Mouse (Mus musculus) kidney, adult 2 months (tissue): ENCODE data around the gene Hoxa5. TPM values are rescaled to one million over a fixed set of nuclear protein-coding genes. Genes with fewer than 3 reads are reported as not detected.

Source experiments
- DNase-seq: peaks from one replicate; pipeline ENCODE4 v3.0.0; 2021
- H3K27ac ChIP-seq: fragments of 200-500 bp; 2 replicates; pipeline ENCODE4 v1.5.1; 2012; ENCODE audit warnings: low read depth, low read length, control low read depth, inconsistent platforms; ENCODE audit not compliant: insufficient read depth
- H3K27me3 ChIP-seq: fragments of 200-500 bp; replicated peaks from 2 replicates; pipeline ENCODE4 v1.6.1; 2012; ENCODE audit warnings: mild to moderate bottlenecking, moderate library complexity, low read length, inconsistent platforms; ENCODE audit not compliant: control insufficient read depth, insufficient read depth
- H3K36me3 ChIP-seq: fragments of 200-500 bp; 2 replicates; pipeline ENCODE4 v1.6.1; 2012; ENCODE audit warnings: mild to moderate bottlenecking, moderate library complexity, low read length, inconsistent platforms; ENCODE audit not compliant: control insufficient read depth, insufficient read depth
- H3K4me1 ChIP-seq: fragments of 200-500 bp; 2 replicates; pipeline ENCODE4 v1.6.1; 2011; ENCODE audit warnings: low read length; ENCODE audit not compliant: control insufficient read depth, insufficient read depth
- H3K4me3 ChIP-seq: fragments of 200-500 bp; 2 replicates; pipeline ENCODE4 v1.5.1; 2011; ENCODE audit warnings: mild to moderate bottlenecking, low read depth, low read length, control low read depth; ENCODE audit not compliant: insufficient read depth
- CTCF ChIP-seq: fragments of 200-500 bp; conservative IDR thresholded peaks from 2 replicates; pipeline ENCODE4 v1.5.1; 2011; ENCODE audit warnings: low read depth, mild to moderate bottlenecking, control low read depth, low read length, moderate library complexity, mixed read lengths; ENCODE audit not compliant: insufficient read depth, insufficient read length
- POLR2A ChIP-seq: fragments of 200-500 bp; IDR thresholded peaks from one replicate; pipeline ENCODE4 v1.6.1; 2011; ENCODE audit warnings: low read depth, low read length, control low read depth
- WGBS: fragments of 180-500 bp; shearing (Covaris S2); methylation state at CpG from one replicate; pipeline ENCODE4 v1.1.7; 2018; 5-methylcytosine and 5-hydroxymethylcytosine counted together
- polyA plus RNA-seq: library from polyadenylated mRNA; depleted of rRNA; stranded (reverse); fragments of >200 nt; gene quantifications from 2 replicates; pipeline ENCODE4 v1.2.3, GENCODE M21; 2012

The Hoxa5 gene
- polyA plus RNA-seq, 1 experiment: 6.9 TPM

GRCm38 (mm10) chr6:52211170-52211935, 7.0 kb upstream of the Hoxa5 start:
- H3K27me3 ChIP-seq: no peaks in the 10 kb centered on the region
- peak; percentile 92 for DNase-seq
- H3K4me1 ChIP-seq: peaks cover 21% of the 10 kb centered on the region
- H3K27ac ChIP-seq: peak overlapping the region; percentile 99
- no peaks in the 10 kb centered on the region for H3K36me3 ChIP-seq
- WGBS: under 1% methylated on average over 37 of the region's 37 CpGs
- H3K4me3 ChIP-seq: peak overlapping the region; percentile 87
- TF ChIP-seq CTCF (peak; percentile 71), POLR2A (peak; percentile 56)

DNA sequence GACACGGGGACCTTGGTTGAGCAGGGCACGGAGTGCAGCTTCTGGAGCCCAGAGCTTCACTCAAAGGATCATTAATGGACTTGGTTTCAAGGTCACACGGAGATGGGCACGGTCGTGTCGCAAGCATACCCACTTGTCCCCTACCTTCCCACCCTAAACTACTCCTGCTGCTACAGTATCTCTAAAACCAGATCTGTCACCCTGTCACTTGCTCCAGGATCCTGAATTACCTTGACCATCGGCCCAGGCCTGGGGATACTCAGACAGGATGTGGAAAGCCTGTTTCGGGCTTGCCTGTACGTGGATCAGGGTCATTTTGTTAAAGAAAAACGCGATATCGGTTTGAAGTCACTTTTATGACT, 5.3 kb upstream of the Hoxa5 start:
- no peak for DNase-seq
- Histone ChIP-seq H3K4me1 (peaks cover 16% of the 10 kb centered on the region), H3K27me3 (no peaks in the 10 kb centered on the region), H3K36me3 (peaks cover 2% of the 10 kb centered on the region; the same call in 1 of the 2 replicates), H3K27ac (peak overlapping the region; percentile 39), H3K4me3 (peak overlapping the region; percentile 39)
- TF ChIP-seq CTCF (no peak), POLR2A (no peak)
- 16% methylated on average over 12 of the region's 12 CpGs for WGBS

- peak; percentile 39 for DNase-seq
- TF ChIP-seq CTCF: no peak
- no peak for TF ChIP-seq POLR2A
- H3K27ac ChIP-seq: peak overlapping the region; percentile 39
- WGBS: 10% methylated on average over 18 of the region's 18 CpGs
- H3K4me3 ChIP-seq: peak overlapping the region; percentile 39
- no peaks in the 10 kb centered on the region for H3K27me3 ChIP-seq
- peaks cover 13% of the 10 kb centered on the region for H3K4me1 ChIP-seq
- H3K36me3 ChIP-seq: peaks cover 3% of the 10 kb centered on the region; the same call in 1 of the 2 replicates
Measured at GRCm38 (mm10) chr6:52208868-52209684, 4.7 kb upstream of the Hoxa5 start.

GRCm38 (mm10) chr6:52208072-52208867, 3.9 kb upstream of the Hoxa5 start, which contains the start of gene Hoxa6:
Hoxa6 (minus strand) TSS chr6:52208722.
- Histone ChIP-seq H3K4me3 (peak within 1 kb of the TSS; percentile 39), H3K36me3 (peaks cover 3% of the 10 kb centered on the region; the same call in 1 of the 2 replicates), H3K27me3 (no peaks in the 10 kb centered on the region), H3K27ac (peak within 1 kb of the TSS; percentile 39), H3K4me1 (peaks cover 13% of the 10 kb centered on the region)
- DNase-seq: peak; percentile 88
- TF ChIP-seq CTCF (no peak), POLR2A (no peak)
- 6% methylated on average over 47 of the region's 47 CpGs for WGBS

DNA sequence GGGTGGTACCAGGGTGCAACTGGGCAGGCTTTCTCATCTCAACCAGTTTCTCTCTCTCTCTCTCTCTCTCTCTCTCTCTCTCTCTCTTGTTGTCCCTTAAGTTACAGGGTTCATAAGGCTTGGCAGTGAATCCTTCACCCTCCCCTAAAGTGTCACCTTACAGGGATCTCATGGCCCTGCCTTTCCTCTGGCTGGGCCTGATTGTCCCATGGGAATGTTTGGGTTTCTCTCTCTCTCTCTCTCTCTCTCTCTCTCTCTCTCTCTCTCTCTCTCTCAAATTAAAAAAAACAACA, 3.2 kb upstream of the Hoxa5 start:
- Histone ChIP-seq H3K36me3 (peaks cover 3% of the 10 kb centered on the region; the same call in 1 of the 2 replicates), H3K27ac (peak overlapping the region; percentile 1; the same call in 1 of the 2 replicates), H3K4me1 (peaks cover 13% of the 10 kb centered on the region), H3K4me3 (no peak overlapping the region), H3K27me3 (no peaks in the 10 kb centered on the region)
- TF ChIP-seq CTCF: no peak
- TF ChIP-seq POLR2A: no peak
- DNase-seq: peak; percentile 5

GRCm38 (mm10) chr6:52206882-52207683, 2.7 kb upstream of the Hoxa5 start:
- DNase-seq: peak; percentile 3
- Histone ChIP-seq H3K27ac (peak overlapping the region; percentile 1; the same call in 1 of the 2 replicates), H3K4me3 (no peak overlapping the region), H3K27me3 (no peaks in the 10 kb centered on the region), H3K36me3 (peaks cover 3% of the 10 kb centered on the region; the same call in 1 of the 2 replicates), H3K4me1 (peaks cover 13% of the 10 kb centered on the region)
- WGBS: 62% methylated on average over 4 of the region's 4 CpGs
- TF ChIP-seq POLR2A (no peak), CTCF (no peak)
